Mouse (Mus musculus): ENCODE data around the gene Rasip1.

Gene Rasip1

DNA sequence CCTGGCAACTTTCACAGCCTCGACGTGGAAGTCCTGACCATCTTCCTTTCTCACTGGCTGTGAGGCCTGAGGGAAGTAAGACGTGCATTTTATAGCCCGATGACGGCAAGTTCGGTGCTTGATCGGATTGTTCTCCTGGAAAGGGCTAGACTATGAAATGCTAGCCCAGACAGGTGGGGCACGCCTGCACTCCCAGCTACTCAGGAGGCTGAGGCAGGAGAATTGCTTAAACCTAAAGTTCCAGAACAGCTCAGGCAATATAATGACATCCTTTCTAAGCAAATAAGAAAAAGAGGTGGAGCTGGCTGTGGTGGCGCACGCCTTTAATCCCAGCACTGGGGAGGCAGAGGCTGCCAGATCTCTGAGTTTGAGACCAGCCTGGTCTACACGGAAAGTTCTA, 3.8 kb upstream of the Rasip1 start:
- in situ Hi-C loops (cut with MboI, MseI) = no loop called here

DNA sequence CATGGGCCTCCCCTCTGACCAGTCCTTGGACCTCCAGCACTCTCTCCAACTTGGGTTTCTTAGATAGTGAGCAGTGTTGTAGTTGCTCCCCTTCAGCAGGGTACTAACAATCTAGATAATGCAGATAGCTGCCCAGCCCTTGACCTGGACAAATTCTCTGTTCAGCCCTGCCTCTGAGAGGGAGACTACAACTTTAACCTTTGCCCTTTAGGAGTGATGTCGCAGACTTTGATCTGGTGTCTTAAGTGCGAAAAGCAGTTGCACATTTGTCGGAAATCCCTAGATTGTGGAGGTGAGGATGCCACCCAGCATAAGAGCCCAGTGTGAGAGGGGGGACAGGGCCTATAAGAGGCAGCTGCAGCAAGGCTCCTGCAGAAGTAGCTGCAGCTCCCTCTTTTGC, 2.6 kb upstream of the Rasip1 start:
- in situ Hi-C loops (cut with MboI, MseI) = no loop called here

DNA sequence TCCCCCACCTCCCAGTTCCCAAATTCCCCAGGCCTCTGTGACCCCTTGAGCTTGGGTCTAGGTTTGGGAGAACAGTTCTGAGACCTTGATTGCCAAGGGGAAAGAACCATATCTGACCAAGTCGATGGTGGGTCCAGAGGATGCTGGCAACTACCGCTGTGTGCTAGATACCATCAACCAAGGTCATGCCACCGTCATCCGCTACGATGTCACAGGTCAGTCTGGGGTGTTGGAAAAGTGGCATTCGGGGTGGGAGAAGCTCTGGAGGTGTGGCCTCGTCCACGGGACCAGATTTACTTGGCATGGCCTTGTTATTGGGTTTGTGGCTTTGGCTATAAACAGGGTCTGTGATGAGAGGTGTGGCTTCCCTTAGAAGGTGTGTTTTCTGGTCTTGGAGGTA, 1.8 kb upstream of the Rasip1 start:
- in situ Hi-C loops (cut with MboI, MseI) = no loop called here

DNA sequence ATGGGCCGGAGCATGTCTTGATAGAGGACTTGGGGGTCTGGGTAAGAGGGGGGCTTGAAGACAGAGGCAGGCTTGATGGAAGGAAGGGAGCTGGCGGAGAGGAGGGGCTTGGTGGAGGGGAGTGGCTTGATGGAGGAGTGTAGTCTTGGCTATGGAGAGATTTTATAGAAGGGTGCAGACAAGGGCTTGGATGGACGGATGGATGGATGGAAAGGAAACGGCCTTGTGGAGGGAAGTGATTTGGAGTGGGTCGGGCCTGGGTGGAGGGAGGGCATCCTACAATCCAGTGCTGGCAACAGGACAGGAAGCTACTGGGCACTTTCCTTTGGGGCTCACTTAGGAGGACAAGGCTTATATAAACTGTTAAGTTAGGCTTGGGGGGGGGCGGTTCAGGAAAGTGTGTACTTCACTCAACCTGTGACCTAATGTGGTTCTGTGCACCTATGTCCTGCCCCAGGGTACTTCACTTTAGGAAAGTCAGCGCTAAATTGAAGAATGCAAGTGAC, 664 bp upstream of the Rasip1 start:
- in situ Hi-C loops (cut with MboI, MseI) = no loop called here

DNA sequence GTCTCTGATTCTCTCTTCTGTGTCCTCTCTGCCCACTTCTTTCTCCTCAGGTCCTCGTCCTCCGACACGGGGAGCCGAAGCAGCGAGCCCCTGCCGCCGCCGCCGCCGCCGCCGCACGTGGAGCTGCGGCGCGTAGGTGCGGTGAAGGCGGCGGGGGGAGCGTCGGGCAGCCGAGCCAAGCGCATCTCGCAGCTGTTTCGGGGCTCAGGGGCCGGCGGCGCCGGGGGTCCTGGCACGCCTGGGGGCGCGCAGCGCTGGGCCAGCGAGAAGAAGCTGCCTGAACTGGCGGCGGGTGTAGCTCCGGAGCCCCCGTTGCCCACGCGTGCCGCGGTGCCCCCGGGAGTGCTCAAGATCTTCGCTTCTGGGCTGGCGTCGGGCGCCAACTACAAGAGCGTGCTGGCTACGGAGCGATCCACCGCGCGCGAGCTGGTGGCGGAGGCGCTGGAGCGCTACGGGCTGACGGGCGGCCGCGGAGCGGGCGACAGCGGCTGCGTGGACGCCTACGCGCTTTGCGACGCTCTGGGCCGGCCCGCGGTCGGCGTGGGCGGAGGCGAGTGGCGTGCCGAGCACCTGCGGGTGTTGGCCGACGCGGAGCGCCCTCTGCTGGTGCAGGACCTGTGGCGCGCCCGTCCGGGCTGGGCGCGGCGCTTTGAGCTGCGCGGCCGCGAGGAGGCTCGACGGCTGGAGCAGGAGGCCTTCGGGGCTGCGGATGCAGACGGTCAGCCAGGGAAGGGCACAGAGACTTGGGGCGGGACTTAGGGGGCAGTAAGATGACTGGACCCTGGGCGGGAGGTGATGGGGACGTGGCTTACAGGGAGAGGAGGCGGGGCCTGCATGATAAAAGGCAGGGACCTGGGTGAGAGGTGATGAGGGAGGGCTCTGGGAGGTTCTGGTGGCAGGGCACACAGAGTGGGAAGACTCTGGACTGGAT, 1.3 kb downstream of the Rasip1 start:
- in situ Hi-C loops (cut with MboI, MseI) = no loop called here

DNA sequence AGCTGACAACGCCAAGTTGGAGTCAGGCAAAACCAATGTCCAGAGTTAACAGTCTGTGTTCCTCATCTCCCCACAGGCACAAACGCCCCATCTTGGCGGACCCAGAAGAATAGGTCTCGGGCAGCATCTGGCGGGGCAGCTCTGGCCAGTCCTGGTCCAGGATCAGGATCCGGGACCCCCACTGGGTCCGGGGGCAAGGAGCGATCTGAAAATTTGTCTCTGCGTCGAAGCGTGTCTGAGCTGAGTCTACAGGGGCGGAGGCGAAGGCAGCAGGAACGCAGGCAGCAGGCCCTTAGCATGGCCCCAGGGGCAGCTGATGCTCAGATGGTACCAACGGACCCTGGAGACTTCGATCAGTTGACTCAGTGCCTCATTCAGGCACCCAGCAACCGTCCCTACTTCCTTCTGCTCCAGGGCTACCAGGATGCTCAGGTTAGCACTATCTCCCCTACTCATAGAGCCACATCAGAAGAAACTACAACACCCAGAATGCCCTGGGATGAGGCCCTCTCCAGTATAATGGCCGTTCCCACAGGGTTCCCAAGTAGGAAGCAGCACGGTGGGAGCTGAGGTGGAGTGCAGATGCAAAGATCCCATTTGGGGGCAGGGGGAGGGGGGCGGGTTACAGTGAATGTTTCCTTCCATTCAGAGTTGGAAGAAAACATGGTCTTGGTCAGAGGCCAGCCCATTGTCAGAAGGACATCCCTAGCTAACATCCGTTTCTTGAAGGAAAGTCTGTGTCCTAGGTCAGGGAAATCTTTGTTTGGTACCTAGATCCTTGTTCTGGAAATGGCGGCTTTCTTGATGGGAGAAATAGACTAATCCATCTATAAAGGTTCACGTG, 3.0 kb downstream of the Rasip1 start:
- in situ Hi-C loops (cut with MboI, MseI) = no loop called here

DNA sequence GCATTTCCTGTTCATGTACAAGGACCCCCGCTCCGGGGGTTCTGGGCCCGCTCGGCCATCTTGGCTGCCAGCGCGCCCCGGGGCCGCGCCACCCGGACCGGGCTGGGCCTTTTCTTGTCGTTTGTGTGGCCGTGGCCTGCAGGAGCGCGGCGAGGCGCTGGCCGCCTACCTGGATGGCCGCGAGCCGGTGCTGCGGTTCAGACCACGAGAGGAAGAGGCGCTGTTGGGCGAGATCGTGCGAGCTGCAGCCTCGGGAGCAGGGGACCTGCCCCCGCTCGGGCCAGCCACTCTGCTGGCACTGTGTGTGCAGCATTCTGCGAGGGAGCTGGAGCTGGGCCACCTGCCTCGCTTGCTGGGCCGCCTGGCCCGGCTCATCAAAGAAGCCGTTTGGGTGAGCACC, 5.2 kb downstream of the Rasip1 start:
- in situ Hi-C loops (cut with MboI, MseI) = no loop called here

DNA sequence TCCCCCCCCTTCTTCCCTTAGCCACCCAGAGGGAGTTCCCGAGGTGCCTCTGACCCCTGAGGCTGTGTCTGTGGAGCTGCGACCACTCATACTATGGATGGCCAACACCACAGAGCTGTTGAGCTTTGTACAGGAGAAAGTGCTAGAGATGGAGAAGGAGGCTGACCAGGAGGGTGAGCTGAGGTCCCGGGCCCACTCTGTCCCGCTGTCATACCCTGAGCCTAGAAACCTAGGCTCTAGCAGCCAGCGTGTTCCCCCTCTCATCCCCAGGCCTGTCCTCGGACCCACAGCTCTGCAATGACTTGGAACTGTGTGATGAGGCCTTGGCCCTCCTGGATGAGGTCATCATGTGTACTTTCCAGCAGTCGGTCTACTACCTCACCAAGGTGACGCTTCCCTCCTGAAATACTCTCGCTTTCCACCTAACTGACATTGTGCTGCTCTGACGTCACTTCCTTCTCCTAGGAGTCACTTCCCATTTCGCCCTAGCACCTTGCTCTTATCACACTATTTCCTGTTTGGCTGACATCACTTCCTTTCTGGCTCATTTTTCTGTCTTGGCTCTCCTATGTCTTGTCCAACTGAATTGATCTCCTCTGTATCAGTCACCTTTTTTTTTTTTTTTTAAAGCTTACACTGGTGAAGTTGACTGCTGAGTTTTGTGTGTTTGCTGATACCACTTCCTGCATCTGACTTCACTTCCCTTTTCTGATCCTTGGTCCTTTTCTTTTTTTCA, 7.8 kb downstream of the Rasip1 start:
- in situ Hi-C loops (cut with MboI, MseI) = no loop called here

DNA sequence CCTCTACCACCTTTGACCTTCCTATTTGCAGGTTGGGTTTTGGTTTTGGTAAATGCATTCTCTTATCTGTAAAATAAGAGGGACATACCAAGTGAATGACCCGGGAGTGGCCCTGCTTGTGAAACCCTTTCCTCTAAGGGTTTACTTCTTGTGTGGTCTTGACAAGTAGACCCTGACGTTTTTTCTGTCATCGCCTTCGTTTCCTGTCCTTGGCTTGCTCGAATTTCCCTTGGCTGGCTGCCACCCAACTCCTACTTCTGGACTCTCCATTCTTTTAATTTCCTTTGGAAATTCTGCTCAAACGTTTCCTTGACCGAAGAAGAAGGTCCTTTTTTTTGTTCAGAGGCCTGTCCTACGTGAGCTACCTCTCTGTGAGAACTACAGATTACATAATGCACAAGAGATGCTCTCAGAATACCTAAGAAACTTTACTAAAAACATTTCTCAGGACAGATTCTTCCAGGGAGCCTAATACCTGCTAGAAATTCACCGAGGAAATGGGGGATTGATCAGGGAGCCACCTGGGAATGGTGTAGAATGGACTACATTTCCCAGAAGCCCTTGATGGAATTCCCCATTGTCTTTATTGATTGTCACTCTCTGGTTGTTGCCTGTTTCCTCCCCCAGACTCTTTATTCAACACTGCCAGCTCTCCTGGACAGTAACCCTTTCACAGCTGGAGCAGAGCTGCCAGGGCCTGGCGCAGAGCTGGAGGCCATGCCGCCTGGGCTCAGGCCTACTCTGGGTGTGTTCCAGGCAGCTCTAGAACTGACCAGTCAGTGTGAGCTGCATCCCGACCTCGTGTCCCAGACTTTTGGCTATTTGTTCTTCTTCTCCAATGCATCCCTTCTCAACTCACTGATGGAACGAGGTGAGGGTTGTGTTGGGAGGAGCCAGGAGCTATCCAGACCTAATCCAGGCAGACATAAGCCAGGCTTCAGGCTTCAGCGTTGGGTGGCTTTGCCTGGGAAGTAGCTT, 8.7 kb downstream of the Rasip1 start:
- in situ Hi-C loops (cut with MboI, MseI) = no loop called here

DNA sequence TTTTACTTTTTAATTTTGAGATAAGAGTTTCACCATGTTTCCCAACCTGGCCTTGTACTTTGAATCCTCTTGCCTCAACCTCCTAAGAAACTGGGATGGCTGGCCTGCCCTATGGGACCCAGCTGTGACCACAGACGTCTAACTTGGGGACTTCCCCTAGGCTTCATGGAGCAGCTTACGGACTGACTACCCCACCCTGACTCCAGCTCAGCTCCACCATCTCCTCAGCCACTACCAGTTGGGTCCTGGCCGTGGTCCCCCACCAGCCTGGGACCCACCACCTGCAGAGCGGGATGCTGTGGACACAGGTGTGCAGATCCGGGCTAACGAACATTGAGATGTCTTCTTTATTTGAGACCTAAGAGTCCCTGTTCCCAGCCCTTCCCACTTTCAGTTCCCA, 10.4 kb downstream of the Rasip1 start:
- in situ Hi-C loops (cut with MboI, MseI) = no loop called here

DNA sequence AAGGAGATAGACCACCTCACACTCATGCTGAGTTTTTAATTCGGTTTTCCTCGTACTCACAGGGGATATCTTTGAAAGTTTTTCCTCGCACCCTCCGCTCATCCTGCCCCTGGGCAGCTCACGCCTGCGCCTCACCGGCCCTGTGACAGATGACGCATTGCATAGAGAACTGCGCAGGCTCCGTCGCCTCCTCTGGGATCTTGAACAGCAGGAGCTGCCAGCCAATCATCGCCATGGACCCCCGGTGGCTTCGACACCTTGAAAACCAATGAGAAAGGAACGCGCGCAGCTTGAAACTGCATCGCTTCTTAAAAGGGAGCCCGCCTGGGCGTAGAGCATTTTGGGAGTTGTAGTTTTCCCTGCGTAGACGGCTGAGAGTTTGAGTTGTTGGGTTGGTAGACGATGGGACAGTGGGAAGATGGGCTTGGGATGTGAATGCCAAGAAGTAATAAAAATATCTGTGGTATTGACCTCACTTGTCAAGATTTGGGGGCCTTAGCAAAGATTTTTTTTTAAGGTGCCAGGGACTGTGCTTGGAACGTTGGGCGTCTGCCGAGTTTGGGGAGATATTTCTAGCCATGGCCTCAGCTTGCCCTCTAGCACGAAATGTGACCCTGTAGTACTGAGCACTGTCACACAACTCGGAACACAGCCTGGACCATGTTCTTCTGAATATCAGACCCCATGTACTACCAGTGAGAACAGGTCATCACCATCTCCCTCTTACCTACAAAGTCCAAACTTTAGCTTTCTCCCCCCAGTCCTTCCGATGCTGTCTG, 11.5 kb downstream of the Rasip1 start:
- in situ Hi-C loops (cut with MboI, MseI) = no loop called here

DNA sequence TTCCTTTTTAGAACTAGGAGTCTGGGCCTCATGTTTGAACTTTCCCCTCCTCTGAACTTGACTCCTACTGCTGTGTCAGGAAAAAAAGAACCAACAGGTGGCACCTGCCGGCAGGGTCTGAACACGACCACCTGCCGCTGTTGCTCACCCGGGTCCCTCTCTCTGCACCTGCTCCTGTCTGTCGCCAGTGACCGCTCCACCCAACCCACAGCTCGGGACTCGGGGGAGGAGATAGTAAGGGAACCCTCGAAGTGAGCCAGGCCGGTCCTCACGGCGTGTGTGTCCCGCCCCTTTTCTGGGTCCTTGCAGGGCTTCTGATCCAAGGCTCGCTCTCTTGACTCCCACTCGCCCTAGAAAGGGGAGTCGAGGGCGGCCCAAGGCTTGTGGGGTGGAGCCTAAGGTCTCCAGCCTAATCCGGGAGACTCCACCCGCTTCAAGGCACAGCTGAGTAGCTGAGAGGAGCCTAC, 12.3 kb downstream of the Rasip1 start, which contains the start of gene Mamstr:
TSS of gene Mamstr (plus strand) at position 417 of the 467 bp plus-strand sequence.
- in situ Hi-C loops (cut with MboI, MseI) = no loop called here

DNA sequence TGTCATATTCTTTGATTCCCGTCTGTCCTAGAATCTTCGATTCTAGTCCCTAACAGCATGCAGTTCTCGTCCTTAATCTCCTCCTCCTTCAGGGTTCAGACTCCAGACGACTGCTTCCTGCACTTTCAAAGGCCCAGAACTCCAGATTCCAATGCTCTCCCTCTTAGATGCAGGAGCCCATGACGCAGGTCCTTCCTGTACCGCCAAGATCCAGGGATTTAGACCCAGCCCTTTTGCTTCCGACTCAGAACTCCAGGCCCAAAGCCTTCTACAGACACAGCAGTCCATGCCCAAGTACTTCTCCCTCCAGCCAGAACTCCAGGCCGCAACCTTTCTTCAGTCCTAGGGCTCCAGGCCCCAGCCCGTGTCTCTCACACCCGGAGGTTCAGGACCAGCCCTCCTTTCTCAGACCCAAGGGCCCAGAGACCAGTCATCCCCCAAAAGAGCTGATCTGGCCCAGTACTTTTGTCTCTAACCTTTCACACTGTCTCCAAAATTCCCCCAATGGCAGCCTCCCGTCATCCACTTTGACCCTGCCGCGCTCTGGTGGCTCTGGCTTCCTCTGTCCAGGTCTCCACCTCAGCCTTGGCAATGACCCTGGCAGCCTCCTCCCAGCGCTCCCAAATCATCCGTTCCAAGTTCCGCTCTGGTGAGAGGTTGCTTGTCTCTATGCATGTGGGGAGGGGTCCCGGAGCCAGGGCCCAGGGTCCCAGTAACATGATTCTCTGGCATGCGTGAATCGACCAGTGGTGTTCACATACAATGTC, 13.1 kb downstream of the Rasip1 start:
- in situ Hi-C loops (cut with MboI, MseI) = no loop called here

DNA sequence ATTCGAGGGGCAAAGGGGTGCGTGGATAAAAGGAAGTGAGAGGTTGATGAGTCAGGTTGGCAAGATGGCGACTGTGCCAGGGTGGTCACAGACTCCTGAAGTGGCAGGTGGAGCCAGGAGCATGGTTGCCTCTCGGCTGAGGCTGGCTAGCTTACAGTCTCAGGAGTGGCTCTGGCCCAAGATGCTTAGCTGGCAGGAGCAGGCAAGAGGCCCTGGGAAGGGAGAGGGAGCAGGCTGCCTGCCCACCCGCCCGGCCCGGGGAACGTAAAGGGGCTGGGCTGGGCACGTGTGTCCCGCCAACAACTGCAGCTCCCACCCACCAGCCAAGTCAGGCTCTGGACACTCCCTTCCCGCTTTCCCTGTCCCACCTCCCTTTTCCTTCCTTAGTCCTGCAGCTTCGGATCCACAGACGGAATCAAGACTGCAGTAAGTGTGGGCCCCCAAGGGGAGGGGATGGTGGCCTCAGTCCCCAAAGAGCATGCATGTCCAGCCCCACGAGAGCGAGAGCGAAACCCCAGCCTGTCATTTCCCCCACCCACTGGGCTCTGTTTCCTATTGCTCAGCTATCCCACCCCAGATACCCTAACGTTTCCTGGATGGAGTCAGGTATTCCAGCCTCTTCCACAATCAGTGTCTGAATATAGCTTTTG, 14.2 kb downstream of the Rasip1 start:
- in situ Hi-C loops (cut with MboI, MseI) = no loop called here

DNA sequence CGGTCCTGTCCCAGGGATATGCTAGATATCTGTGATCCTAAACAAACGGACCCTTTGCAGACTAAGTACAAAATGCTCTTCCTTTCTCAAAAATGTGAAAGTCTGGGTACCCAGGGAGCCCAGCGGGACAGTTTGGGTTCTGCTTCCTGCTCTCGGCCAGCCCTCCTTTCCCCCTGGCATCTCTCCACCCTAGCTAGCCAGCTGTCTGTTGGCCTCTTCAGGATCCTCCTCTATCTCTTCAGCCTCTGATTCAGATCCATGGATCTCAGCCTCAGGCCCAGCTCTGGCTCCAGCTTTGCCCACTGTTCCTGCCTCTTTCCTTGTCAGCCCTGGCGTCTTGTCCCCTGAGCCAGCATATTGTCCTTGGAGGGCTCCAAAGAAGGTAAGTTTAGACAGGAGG, 14.8 kb downstream of the Rasip1 start:
- in situ Hi-C loops (cut with MboI, MseI) = no loop called here

DNA sequence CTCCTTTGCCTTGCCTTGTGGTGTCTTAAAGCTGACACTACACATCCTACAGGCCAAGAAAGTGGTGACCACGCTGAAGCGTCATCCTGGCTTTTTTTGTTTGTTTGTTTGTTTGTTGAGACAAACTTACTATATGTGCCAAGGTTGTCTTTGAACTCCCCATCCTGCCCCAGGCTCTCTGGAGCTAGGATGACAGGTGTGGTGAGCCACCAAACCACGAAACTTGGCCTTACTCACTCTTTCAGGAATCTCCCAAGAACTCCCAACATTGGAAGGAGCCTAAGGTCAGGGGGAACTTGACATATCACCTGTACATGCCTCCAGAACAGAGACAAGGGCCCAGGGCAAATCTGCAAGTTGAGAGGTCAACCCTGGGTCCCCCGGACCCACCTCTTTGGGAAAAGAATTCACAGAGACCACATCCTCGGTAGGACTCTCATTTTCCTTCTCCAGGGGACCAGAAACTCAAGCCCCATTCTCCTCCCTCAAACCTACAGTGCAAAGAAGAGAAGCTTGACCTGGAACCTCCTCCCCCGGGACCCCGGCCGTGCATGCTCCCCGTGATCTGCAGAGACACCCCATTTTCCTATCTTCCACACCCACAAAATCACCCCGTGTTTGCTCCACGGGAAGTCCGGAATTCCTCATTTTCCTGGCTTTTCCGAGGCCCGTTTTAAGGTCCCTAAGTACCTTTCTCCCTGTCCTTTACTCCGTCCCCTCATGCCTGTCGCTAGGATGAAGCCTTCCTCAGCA, 15.4 kb downstream of the Rasip1 start:
- in situ Hi-C loops (cut with MboI, MseI) = no loop called here

DNA sequence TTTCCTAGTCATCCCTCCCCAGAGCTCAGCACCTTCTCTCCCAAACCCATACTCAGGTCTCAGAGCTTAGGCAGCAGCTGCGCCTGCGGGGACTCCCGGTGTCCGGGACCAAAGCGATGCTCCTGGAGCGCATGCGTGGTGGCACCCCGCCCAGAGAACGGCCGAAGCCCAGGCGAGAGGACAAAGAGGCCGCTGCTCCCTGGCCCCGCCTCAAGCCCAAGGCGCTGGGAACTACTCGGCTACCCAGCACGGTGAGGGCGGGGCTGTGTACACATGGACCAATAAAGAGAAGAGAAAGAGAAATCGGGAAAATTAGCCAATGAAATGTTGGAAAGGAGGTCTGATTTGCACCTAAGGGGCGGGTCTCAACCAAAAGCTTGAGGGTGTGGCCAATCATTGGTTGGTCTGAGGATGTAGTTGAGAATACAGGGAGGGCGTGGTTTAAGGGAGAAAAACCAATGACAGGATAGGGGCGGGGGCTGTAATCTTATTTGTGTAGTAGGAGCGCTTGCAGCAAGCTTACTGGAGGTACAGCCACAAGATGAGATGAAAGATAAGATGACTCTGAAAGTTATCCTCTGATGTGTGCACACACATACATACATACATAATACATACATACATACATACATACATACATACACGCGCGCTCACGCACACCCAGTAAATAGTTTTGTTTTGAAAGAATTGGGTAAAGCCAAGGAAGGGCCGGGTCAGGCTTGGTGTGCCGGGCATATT, 16.3 kb downstream of the Rasip1 start:
- in situ Hi-C loops (cut with MboI, MseI) = no loop called here
